Mouse (Mus musculus) megakaryocyte, embryonic 14.5 days (primary cell): ENCODE results near the gene Mycbp.

Experiments
- FLI1 ChIP-seq: IDR thresholded peaks from 2 replicates; pipeline ENCODE4 v1.6.1; 2012; ENCODE audit warnings: low read length, inconsistent platforms, mixed read lengths
- GATA1 ChIP-seq: IDR thresholded peaks from 3 replicates; pipeline ENCODE4 v1.6.1; 2012; ENCODE audit warnings: mixed read lengths, low read length, inconsistent platforms, borderline replicate concordance

GRCm38 (mm10) chr4:123927961-123928360 lies 23.3 kb downstream of the Mycbp start:
- TF ChIP-seq FLI1: peak; percentile 84
- TF ChIP-seq GATA1: no peak; the same call in 2 of the 3 replicates
